Mouse (Mus musculus): ENCODE measurements at regions not wholly inside any gene's neighbourhood (a gene's known extent, or its start where the extent isn't known, plus 50 kb on each side); places are given as distances from the start of the nearest gene placed in this dataset.

GRCm38 (mm10) chr12:67272863-67273262, 50.5 kb upstream of the Mdga2 start:
- no peak for TF ChIP-seq POLR2A (IDR thresholded peaks at IDR 0.05; ENCODE audit: control insufficient read depth in 1 of 2, insufficient read depth in 1 of 2, low read depth in 1 of 2, low read length in 2 of 2, poor library complexity in 1 of 2)
- TF ChIP-seq ZMIZ1 (IDR thresholded peaks at IDR 0.05; ENCODE audit: low read depth, low read length) = no peak
- TF ChIP-seq RAD21 (IDR thresholded peaks at IDR 0.05; ENCODE audit: low read depth, low read length) = no peak
- no peak for TF ChIP-seq MEF2A (IDR thresholded peaks at IDR 0.05; ENCODE audit: extremely low read depth, insufficient replicate concordance, low read depth, low read length, poor library complexity, severe bottlenecking)
- TF ChIP-seq POLR2AphosphoS5 (IDR thresholded peaks at IDR 0.05; ENCODE audit: borderline replicate concordance, low read depth, low read length) = no peak
- no peak for TF ChIP-seq POLR2AphosphoS2 (IDR thresholded peaks at IDR 0.05; ENCODE audit: low read length)
- TF ChIP-seq CTCF (IDR thresholded peaks at IDR 0.05 in 2 of 3, conservative IDR thresholded peaks at IDR 0.05 in 1 of 3; ENCODE audit: control insufficient read depth in 1 of 3, insufficient read depth in 1 of 3, low read depth in 2 of 3, low read length in 3 of 3, poor library complexity in 1 of 3, severe bottlenecking in 1 of 3) = no peak
- no peak for TF ChIP-seq TAL1 (IDR thresholded peaks at IDR 0.05; ENCODE audit: low read length)
- TF ChIP-seq JUND (IDR thresholded peaks at IDR 0.05; ENCODE audit: low read depth, low read length) = no peak
- TF ChIP-seq GABPA (IDR thresholded peaks at IDR 0.05; ENCODE audit: low read depth, low read length) = no peak

Data from MEL (cell line).